Mouse (Mus musculus) liver, adult 2 months (tissue): ENCODE data around the gene Pcdh17.

Experiments
- CTCF ChIP-seq: fragments of 200-500 bp; IDR thresholded peaks from 2 replicates; pipeline ENCODE4 v1.5.1; 2011; ENCODE audit warnings: low read depth, low read length, control low read depth
- POLR2A ChIP-seq: fragments of 200-500 bp; IDR thresholded peaks from 2 replicates; pipeline ENCODE4 v1.6.1; 2011; ENCODE audit warnings: low read length, control low read depth; ENCODE audit not compliant: insufficient read depth; ENCODE audit errors: extremely low read depth

DNA sequence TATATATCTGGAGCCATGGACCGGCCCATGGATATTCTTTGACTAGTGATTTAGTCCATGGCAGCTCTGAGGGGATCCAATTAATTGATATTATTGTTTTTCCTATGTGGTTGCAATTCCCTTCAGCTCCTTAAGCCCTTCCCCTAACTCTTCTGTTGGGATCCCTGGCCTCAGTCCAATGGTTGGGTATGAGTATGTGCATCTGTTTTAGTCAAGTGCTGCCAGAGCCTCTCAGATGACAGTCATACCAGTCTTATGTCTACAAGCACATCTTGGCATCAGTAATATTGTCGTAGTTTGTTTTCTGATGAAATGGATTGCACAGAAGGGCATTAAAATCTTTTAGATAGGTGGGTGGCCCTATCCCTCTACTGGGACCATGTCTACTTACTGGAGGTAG, 67.6 kb downstream of the Pcdh17 start:
- TF ChIP-seq POLR2A (no peak), CTCF (no peak)
